Mouse (Mus musculus) myocyte (in vitro differentiated cells): ENCODE measurements around the gene Fstl4. TPM values are rescaled to one million over a fixed set of nuclear protein-coding genes. Genes with fewer than 3 reads are reported as not detected.

Experiments used
- H3K27me3 ChIP-seq: one replicate; pipeline ENCODE4 v1.6.1; 2011; ENCODE audit not compliant: control insufficient read depth, insufficient read depth, insufficient read length
- H3K36me3 ChIP-seq: one replicate; pipeline ENCODE4 v1.6.1; 2011; ENCODE audit not compliant: control insufficient read depth, insufficient read depth
- H3K4me2 ChIP-seq: one replicate; pipeline ENCODE4 v1.6.1; 2011; ENCODE audit warnings: low read depth, control low read depth
- H3K4me3 ChIP-seq: one replicate; pipeline ENCODE4 v1.5.1; 2011; ENCODE audit warnings: mild to moderate bottlenecking, control low read depth, moderate library complexity
- H3K79me2 ChIP-seq: one replicate; pipeline ENCODE4 v1.6.1; 2011; ENCODE audit not compliant: control insufficient read depth, insufficient read depth
- H3ac ChIP-seq: one replicate; pipeline ENCODE4 v1.6.1; 2011; ENCODE audit not compliant: control insufficient read depth, insufficient read length
- CEBPB ChIP-seq: IDR thresholded peaks from 2 replicates; pipeline ENCODE4 v1.6.1; 2011; ENCODE audit warnings: mild to moderate bottlenecking, moderate library complexity; ENCODE audit not compliant: poor library complexity, insufficient read depth, severe bottlenecking
- E2F4 ChIP-seq: IDR thresholded peaks from one replicate; pipeline ENCODE4 v1.6.1; 2011; ENCODE audit warnings: mild to moderate bottlenecking, control low read depth, moderate library complexity; ENCODE audit not compliant: insufficient read depth
- MAX ChIP-seq: IDR thresholded peaks from one replicate; pipeline ENCODE4 v1.6.1; 2011; ENCODE audit warnings: low read depth, mild to moderate bottlenecking, control low read depth
- MYOD1 ChIP-seq, 3 experiments: IDR thresholded peaks; one replicate each; pipeline ENCODE4 v1.6.1; 2011; ENCODE audit warnings: control low read depth in 2 of 3, low read depth in 2 of 3, mild to moderate bottlenecking in 2 of 3, moderate library complexity in 1 of 3; ENCODE audit not compliant: insufficient read length in 2 of 3, control insufficient read depth in 1 of 3
- MYOG ChIP-seq, 3 experiments: IDR thresholded peaks; one replicate each; pipeline ENCODE4 v1.6.1; 2011; ENCODE audit warnings: control low read depth in 2 of 3, low read depth in 2 of 3, mild to moderate bottlenecking in 2 of 3; ENCODE audit not compliant: insufficient read length in 2 of 3, control insufficient read depth in 1 of 3, insufficient read depth in 1 of 3
- POLR2A ChIP-seq: IDR thresholded peaks from one replicate; pipeline ENCODE4 v1.6.1; 2011; ENCODE audit warnings: low read depth, mild to moderate bottlenecking, control low read depth, moderate library complexity; ENCODE audit not compliant: insufficient read length
- POLR2AphosphoS2 ChIP-seq: IDR thresholded peaks from one replicate; pipeline ENCODE4 v1.6.1; 2011; ENCODE audit warnings: low read depth, control low read depth; ENCODE audit not compliant: insufficient read length
- REST ChIP-seq: IDR thresholded peaks from one replicate; pipeline ENCODE4 v1.6.1; 2011; ENCODE audit warnings: mild to moderate bottlenecking, control low read depth, moderate library complexity; ENCODE audit not compliant: insufficient read depth, insufficient read length
- SRF ChIP-seq: IDR thresholded peaks from one replicate; pipeline ENCODE4 v1.6.1; 2011; ENCODE audit warnings: low read depth; ENCODE audit not compliant: control insufficient read depth, insufficient read length
- TCF12 ChIP-seq: IDR thresholded peaks from one replicate; pipeline ENCODE4 v1.6.1; 2011; ENCODE audit warnings: mild to moderate bottlenecking, control low read depth; ENCODE audit not compliant: poor library complexity, insufficient read depth, severe bottlenecking
- TCF3 ChIP-seq: IDR thresholded peaks from one replicate; pipeline ENCODE4 v1.6.1; 2011; ENCODE audit warnings: low read depth, control low read depth; ENCODE audit not compliant: insufficient read length
- USF1 ChIP-seq: IDR thresholded peaks from one replicate; pipeline ENCODE4 v1.6.1; 2011; ENCODE audit warnings: low read depth, mild to moderate bottlenecking, control low read depth, moderate library complexity
- polyA plus RNA-seq: library from polyadenylated mRNA; unstranded; fragments of >200 nt; fragmentation: generic; extraction: Trizol; gene quantifications from one replicate; pipeline ENCODE4 v1.2.1, GENCODE M21; 2012; ENCODE audit warnings: missing spikeins

The Fstl4 gene
- polyA plus RNA-seq, 1 experiment = not detected

- Histone ChIP-seq H3ac (no peak overlapping the region), H3K4me2 (no peak overlapping the region), H3K79me2 (no peaks in the 10 kb centered on the region), H3K27me3 (peaks cover 18% of the 10 kb centered on the region), H3K4me3 (no peak overlapping the region), H3K36me3 (no peaks in the 10 kb centered on the region)
- TF ChIP-seq POLR2AphosphoS2 = no peak
- no peak for TF ChIP-seq SRF
- TF ChIP-seq CEBPB = no peak
- TF ChIP-seq MYOG (IDR thresholded peaks at IDR 0.05; ENCODE audit: control insufficient read depth in 1 of 3, insufficient read depth in 1 of 3, insufficient read length in 2 of 3, low read depth in 2 of 3) = no peak
- TF ChIP-seq POLR2A = no peak
- TF ChIP-seq USF1 = no peak
- TF ChIP-seq TCF12 = no peak
- TF ChIP-seq REST = no peak
- TF ChIP-seq MAX = no peak
- no peak for TF ChIP-seq MYOD1 (IDR thresholded peaks at IDR 0.05; ENCODE audit: control insufficient read depth in 1 of 3, insufficient read length in 2 of 3, low read depth in 2 of 3)
- TF ChIP-seq E2F4 = no peak
- no peak for TF ChIP-seq TCF3
Measured at GRCm38 (mm10) chr11:53054151-53054550, 289.7 kb downstream of the Fstl4 start.

- Histone ChIP-seq H3K79me2 (no peaks in the 10 kb centered on the region), H3K4me2 (no peak overlapping the region), H3K4me3 (no peak overlapping the region), H3K27me3 (peaks cover 21% of the 10 kb centered on the region), H3K36me3 (no peaks in the 10 kb centered on the region), H3ac (no peak overlapping the region)
- no peak for TF ChIP-seq REST
- TF ChIP-seq POLR2AphosphoS2 = no peak
- TF ChIP-seq TCF12 = no peak
- TF ChIP-seq MYOD1 (IDR thresholded peaks at IDR 0.05; ENCODE audit: control insufficient read depth in 1 of 3, insufficient read length in 2 of 3, low read depth in 2 of 3) = no peak
- no peak for TF ChIP-seq MAX
- no peak for TF ChIP-seq CEBPB
- no peak for TF ChIP-seq MYOG (IDR thresholded peaks at IDR 0.05; ENCODE audit: control insufficient read depth in 1 of 3, insufficient read depth in 1 of 3, insufficient read length in 2 of 3, low read depth in 2 of 3)
- TF ChIP-seq E2F4 = no peak
- TF ChIP-seq POLR2A = no peak
- TF ChIP-seq SRF = no peak
- no peak for TF ChIP-seq TCF3
Measured at GRCm38 (mm10) chr11:53055896-53056295, 291.5 kb downstream of the Fstl4 start.

GRCm38 (mm10) chr11:53056781-53057180 is 292.3 kb downstream of the Fstl4 start:
- Histone ChIP-seq H3ac (no peak overlapping the region), H3K27me3 (peaks cover 23% of the 10 kb centered on the region), H3K79me2 (no peaks in the 10 kb centered on the region), H3K4me3 (no peak overlapping the region), H3K36me3 (no peaks in the 10 kb centered on the region), H3K4me2 (no peak overlapping the region)
- no peak for TF ChIP-seq MYOD1 (IDR thresholded peaks at IDR 0.05; ENCODE audit: control insufficient read depth in 1 of 3, insufficient read length in 2 of 3, low read depth in 2 of 3)
- no peak for TF ChIP-seq E2F4
- TF ChIP-seq POLR2AphosphoS2 = no peak
- TF ChIP-seq MYOG (IDR thresholded peaks at IDR 0.05; ENCODE audit: control insufficient read depth in 1 of 3, insufficient read depth in 1 of 3, insufficient read length in 2 of 3, low read depth in 2 of 3) = no peak
- no peak for TF ChIP-seq TCF3
- TF ChIP-seq SRF = no peak
- TF ChIP-seq CEBPB = no peak

- TF ChIP-seq POLR2A (no peak), TCF12 (no peak), USF1 (no peak), MYOG (IDR thresholded peaks at IDR 0.05; ENCODE audit: control insufficient read depth in 1 of 3, insufficient read depth in 1 of 3, insufficient read length in 2 of 3, low read depth in 2 of 3) (no peak), REST (no peak), CEBPB (no peak), E2F4 (no peak), TCF3 (no peak)
- H3K79me2 ChIP-seq = no peaks in the 10 kb centered on the region
- H3K4me2 ChIP-seq = no peak overlapping the region
- no peaks in the 10 kb centered on the region for H3K36me3 ChIP-seq
- H3ac ChIP-seq = no peak overlapping the region
- H3K4me3 ChIP-seq = no peak overlapping the region
- peaks cover 17% of the 10 kb centered on the region for H3K27me3 ChIP-seq
Measured at GRCm38 (mm10) chr11:53057821-53058553, 293.6 kb downstream of the Fstl4 start.

GRCm38 (mm10) chr11:53058557-53058956 is 294.1 kb downstream of the Fstl4 start:
- no peak overlapping the region for H3K4me3 ChIP-seq
- H3K36me3 ChIP-seq = no peaks in the 10 kb centered on the region
- no peak for TF ChIP-seq MYOG (IDR thresholded peaks at IDR 0.05; ENCODE audit: control insufficient read depth in 1 of 3, insufficient read depth in 1 of 3, insufficient read length in 2 of 3, low read depth in 2 of 3)
- H3K27me3 ChIP-seq = peaks cover 17% of the 10 kb centered on the region
- H3K4me2 ChIP-seq = no peak overlapping the region
- no peak overlapping the region for H3ac ChIP-seq
- H3K79me2 ChIP-seq = no peaks in the 10 kb centered on the region
